Mouse (Mus musculus) E14TG2a.4 (cell line): ENCODE data around the gene Olfr373.
"Not testable (repeated sequence)": the region's sequence is repeated elsewhere in the genome, so short reads cannot be mapped to it uniquely, and the experiment has no call there.

Experiments
- CTCF ChIP-seq: conservative IDR thresholded peaks from 2 replicates; pipeline ENCODE4 v1.5.1; 2014; ENCODE audit warnings: low read length
- NANOG ChIP-seq: IDR thresholded peaks from 2 replicates; pipeline ENCODE4 v1.6.1; 2014; ENCODE audit warnings: borderline replicate concordance, low read length, mixed read lengths
- POU5F1 ChIP-seq: IDR thresholded peaks from 2 replicates; pipeline ENCODE4 v1.6.1; 2014; ENCODE audit warnings: low read length, borderline replicate concordance

- TF ChIP-seq CTCF, POU5F1, NANOG: not testable (repeated sequence)
Measured at GRCm38 (mm10) chr8:72096721-72097120, 13.7 kb downstream of the Olfr373 start.
